Mouse (Mus musculus) heart, postnatal 4 days (tissue): Measurements from ENCODE around the gene Olfr345. TPM values are rescaled to one million over a fixed set of nuclear protein-coding genes. Genes with fewer than 3 reads are reported as not detected.

Experiments
- DNase-seq: peaks from one replicate; pipeline ENCODE4 v3.0.0; 2021
- total RNA-seq, 2 experiments: library from RNA; stranded (reverse); gene quantifications; 2 replicates each; pipeline ENCODE4 v1.2.3; 2021

Gene Olfr345
- not detected for total RNA-seq

DNA sequence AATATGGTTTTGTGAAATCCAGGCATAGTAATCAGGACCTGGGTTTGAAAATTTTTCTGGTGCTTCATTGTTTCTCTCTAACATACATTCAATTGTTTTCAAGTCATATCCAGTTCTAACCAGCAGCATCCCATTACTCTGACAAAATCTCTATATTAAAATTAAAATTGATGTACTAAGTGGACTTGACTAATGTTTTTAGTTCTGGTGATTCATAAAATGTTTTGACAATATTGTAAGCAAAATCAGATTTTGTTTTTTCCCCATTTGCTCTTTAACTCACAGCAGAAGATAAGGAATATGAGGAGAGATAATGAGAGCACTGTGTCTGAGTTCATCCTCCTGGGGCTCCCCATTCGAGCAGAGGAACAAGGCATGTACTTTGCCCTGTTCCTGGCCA, at the start of gene Olfr345:
Gene Olfr345, plus strand, starts transcription at position 301 of the 400 bp plus-strand sequence.
- no peak for DNase-seq

DNA sequence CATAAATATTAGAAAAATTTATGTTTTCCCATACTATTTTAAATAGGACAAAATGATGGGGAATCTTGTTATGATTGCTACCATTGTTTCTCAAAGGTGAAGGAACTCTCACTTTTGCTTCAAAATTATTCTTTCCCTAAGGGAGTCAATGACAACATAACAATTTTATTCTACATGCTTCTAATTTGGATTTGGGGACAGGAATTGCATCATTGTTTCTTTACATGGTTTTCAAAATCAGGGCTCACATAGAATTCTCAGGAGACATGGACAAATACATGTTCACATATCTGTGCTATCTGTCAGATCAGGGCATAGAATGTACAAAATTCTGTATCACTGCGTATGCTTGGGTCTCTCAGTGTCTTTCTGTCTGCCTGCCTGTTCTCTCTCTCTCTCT, 45.6 kb downstream of the Olfr345 start, which contains the start of gene Olfr346:
Gene Olfr346, plus strand, starts transcription at position 301 of the 400 bp plus-strand sequence.
- no peak for DNase-seq

Other genes with a start within 250 kb of the Olfr345 start
- not detected for gene Olfr339, start 221.1 kb upstream of the Olfr345 start, total RNA-seq
- not detected for gene Olfr340, start 187.5 kb upstream of the Olfr345 start, total RNA-seq
- not detected for gene Olfr341, start 157.6 kb upstream of the Olfr345 start, total RNA-seq
- gene Olfr342, start 115.0 kb upstream of the Olfr345 start, total RNA-seq = not detected
- gene Olfr344, start 73.4 kb upstream of the Olfr345 start, total RNA-seq = not detected
- not detected for gene Olfr346, start 45.7 kb downstream of the Olfr345 start, total RNA-seq
- gene Olfr347, start 91.9 kb downstream of the Olfr345 start, total RNA-seq = not detected
- gene Olfr348, start 144.2 kb downstream of the Olfr345 start, total RNA-seq = not detected
- not detected for gene Olfr50, start 150.5 kb downstream of the Olfr345 start, total RNA-seq
- not detected for gene Olfr3, start 177.0 kb downstream of the Olfr345 start, total RNA-seq
- not detected for gene Olfr350, start 206.3 kb downstream of the Olfr345 start, total RNA-seq
- gene Olfr351, start 222.6 kb downstream of the Olfr345 start, total RNA-seq = not detected
- gene Olfr352, start 228.4 kb downstream of the Olfr345 start, total RNA-seq = not detected